Mouse (Mus musculus): ENCODE data around the gene Ccdc54.

Ccdc54 gene

DNA sequence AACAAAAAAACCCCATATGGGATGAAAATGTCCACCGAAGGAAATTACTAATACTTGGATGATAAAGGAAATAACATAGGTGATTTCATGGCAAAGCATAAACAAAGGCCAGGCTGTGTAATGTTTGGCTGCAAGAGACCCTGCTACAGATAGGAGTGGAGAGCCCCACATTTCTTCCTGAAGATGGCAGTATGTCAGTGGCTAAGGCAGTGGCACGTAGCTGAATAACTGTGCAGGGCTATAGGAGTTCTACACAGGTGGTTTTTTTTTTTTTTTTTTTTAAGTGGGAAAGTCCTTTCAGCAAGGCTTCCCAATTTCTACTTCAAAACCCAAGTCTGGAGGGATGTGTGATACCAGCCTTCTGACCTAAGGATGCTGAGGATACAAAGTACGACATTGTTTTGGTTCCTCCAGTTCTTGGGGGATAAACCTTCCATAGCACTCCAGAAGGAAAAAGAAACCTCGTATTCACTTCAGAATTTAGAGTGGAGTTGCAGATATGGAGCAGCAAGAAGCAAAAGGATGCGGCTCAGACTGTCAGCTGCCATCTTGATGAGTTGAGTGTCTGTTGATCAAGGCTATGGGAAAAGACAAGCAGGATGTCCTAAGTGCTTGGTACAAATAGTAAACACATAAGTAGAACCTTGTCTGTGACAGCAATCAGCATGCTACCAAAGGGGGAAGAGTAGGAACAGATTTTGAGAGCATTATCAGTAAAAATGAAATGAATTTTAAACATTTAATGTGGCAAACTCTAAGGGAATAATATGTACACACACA lies 48.2 kb downstream of the Ccdc54 start:
- no peak for DNase-seq (ENCODE audit: low spot score)
